Mouse (Mus musculus): ENCODE measurements around the gene Phactr4. TPM values are rescaled to one million over a fixed set of nuclear protein-coding genes. Genes with fewer than 3 reads are reported as not detected.

Phactr4 gene
- total RNA-seq, 1 experiment from 2014 or later = 46.2 TPM

DNA sequence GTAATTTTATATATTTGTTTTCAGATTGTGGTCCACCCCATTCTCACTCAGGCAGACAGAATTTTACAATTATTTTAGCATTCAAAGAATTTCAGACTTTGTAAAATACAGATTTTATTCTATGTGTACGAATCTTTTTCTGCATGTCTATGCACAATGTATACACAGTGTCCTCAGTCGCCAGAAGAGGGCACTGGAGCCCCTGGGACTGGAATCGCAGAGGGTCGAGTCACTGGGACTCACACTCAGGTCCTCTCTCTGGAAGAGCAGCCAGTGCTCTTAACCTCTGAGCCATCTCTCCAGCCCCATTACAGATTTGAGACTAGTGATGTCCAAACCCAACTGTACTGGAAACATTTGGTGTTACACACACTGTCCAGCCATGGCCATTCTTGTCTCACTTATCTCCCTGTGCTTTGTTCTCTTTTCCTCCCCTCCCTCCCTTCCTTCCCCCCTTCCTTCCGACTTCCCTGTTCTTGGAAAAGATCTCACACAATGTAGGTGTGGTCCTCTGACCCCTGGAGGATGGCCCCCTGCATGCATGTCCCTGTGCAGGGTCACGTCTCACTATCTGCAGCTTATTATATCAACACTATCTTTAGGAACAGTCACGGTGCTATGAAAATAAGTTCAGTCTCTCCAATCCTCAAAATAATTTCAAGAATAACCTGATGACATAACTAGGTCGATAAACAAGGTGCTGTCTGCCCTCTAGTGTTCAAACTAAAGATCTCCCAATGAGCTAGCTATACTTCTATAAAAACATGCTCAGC lies 10.8 kb downstream of the Phactr4 start:
- DNase-seq = peak; percentile 51

DNA sequence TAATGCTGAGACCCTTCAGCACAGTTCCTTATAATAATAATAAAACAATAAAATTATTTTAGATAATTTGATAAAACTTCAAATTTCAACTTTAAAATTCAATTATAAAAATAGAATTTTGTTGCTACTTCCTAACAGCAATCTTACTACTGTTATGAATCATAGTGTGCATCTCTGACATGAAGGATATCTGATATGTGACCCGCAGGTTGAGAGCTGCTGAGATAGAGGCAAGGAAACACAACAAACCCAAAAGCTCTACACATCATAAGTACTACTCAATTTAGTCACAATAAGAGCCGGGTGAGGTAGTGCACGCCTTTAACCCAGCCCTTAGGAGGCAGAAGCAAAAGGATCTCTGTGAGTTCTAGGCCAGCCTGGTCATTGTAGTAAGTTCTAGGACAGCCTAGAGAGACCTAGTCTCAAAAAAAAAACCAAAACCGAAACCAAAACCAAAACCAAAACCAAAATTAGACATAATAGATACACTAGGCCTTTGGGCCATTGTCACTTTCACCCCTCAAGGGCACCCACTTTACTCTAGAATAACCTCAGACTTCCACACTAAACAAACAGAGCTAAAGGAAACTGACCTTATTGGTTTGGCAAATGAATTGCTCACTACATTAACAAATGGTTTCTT lies 12.6 kb downstream of the Phactr4 start:
- DNase-seq = no peak

DNA sequence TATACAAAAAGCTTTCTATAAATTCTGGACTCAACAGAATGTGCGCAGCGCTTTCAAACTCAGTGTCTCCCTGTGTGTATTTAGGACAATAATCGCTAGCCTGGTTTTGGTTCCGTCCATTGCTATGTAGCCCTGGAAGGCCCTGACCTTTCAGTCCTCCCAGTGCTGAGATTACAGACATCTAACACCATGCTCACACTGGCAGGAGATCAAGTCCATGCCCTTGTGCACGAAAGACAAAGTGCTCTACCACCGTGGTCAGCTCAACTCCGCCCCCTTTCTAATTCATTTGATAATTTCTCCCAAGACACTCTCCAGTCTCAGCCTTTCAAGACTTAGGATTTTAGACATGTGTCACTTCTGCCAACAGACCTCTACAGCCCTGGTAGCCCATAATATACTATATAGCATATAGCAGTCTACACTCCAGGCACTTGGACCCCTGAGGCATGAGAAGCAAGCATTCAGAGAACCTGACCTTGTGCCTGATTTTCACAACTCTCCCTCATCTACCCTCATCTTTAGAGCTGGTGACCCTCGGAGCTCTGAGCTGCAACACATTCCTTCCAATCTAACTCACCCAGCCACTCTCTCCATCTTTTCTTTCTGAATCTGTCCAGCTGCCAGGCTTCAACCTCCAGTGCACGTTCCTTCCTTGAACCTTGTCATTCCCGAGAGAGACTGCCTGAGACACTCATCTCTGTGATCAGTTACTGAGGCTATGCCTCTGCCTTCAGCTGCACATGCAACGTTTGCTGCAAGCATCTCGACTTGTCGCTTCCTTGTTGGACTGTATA lies 15.7 kb downstream of the Phactr4 start:
- DNase-seq = peak; percentile 83

DNA sequence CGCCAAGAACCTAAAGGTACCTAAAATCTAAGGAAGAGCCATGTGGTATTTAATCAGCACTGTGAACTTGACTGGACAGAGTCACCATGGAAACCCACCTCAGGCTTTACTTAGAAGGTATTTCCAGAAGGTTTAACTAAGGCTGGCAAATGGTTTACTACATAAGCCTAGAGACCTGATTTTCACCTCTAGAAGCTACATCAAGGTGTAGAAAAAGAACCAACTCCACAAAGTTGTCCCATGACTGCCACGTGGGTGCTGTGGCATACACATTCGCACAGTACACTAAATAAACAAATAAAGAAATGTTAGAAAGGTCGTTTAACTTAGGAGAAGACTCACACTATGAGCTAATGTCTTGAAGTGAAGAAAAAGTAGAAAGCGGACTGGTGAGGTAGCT lies 17.7 kb downstream of the Phactr4 start:
- no peak for DNase-seq

DNA sequence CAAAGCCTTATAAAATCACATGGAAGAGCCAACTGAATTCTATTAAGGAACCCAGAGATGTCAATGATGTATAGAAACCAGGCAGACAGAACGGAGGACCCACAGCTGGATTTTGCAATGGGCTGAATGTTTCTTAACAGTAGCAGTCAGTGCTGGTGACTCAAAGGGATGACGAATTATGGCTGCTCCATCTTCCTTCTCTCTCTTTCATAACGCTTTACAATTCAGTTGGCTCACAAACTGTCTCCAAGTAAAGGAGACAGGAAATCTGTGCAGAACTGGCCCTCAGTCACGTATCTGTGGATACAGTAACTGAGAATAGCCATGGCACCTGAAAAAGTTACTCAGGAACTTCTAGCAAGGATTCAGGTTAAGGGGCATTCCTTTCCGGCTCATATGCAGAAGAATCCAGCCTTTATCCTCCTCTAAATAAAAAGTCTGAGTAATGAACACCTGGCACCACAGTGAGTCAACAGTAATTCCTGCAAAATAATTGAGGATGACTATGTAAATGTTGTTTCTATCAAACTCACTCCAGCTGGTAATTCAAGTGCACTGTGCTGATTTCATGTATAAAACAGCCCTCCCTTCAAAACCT lies 19.1 kb downstream of the Phactr4 start:
- DNase-seq = peak; percentile 25

DNA sequence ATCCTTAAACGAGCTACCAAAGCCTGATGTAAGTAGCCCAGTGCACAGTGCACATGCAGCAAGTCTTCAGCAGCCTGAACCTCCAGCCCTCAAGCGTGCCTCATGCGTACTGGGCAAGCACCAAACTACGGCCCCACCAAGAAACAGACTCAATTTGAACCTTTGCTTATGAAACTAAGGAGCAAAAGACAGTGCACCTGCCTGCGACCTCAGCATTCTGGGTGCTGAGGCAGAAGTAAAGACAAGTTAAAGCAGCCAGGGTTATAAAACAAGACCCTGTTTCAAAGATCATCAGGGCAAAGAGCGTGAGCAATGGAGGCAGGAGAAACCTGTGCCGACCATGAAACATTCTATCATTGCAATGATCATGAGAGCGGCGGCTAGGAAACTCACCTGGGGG lies 21.3 kb downstream of the Phactr4 start:
- DNase-seq = no peak

DNA sequence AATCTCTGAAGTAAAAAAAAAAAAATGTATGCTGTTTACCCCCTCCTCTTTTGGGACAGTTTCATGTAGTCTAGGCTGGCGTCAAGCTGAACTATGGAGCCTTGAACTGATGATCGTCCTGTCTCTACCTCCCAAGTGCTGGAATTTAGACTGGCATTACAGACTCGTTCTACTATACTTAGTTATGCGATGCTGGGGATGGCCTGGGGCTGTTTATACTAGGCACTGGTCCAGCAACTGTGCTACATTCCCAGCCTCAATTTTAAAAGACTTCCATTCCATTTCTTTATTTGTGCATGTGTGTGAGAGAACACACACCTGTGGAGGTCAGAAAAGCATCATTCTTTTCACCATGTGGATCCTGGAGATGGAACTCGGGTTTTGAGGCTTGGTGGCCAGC lies 23.4 kb downstream of the Phactr4 start:
- DNase-seq = no peak

DNA sequence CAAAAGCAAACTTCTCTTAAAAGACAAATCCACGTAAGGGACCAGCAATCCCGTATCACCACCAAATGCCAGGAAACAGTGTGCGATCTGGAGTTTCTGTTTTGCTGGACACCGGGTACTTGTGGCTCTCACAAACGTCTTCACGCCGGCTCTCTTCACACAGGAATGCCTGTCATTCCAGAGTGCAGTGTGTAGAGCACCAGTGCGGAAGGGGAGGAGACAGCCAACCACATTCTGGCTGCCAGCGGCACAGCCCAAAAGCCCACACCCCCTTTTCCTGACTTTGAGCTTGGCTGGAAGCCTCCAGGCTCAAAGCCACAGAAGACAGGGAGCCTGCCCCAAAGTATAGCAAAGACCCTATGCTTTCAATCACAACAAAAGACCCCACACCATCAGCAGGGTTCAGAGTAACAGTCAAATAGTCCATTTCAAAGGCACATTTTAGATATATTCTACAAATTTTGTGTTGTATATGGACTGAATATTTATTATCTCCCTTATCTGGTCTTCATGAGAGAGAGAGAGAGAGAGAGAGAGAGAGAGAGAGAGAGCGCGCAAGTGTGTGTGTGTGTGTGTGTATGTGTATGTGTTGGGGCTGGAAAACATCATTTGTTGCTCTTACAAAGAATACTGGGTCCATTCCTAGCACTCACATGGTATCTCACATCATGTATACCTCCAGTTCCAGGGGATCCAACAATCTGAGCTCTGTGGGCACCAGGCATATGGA lies 24.1 kb downstream of the Phactr4 start:
- peak; percentile 88 for DNase-seq

DNA sequence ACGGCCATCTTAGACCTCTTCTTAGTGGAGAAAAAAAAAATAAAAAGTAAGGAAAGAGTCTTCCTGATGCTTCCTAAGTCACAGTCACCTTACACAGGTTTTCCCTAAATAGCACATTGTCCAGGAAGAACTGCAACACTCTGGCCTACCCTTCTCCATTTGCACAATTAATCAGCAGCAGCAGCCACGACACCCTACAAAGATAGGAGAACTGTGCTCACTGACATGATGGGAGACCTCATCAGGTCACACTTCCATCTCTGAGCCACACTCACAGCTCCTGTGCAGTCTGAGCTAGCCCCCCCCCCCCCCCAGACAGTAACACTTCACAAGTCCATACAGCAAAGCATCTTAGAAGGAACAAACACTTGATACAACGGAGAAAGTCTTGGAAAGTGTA lies 25.2 kb downstream of the Phactr4 start:
- no peak for DNase-seq

DNA sequence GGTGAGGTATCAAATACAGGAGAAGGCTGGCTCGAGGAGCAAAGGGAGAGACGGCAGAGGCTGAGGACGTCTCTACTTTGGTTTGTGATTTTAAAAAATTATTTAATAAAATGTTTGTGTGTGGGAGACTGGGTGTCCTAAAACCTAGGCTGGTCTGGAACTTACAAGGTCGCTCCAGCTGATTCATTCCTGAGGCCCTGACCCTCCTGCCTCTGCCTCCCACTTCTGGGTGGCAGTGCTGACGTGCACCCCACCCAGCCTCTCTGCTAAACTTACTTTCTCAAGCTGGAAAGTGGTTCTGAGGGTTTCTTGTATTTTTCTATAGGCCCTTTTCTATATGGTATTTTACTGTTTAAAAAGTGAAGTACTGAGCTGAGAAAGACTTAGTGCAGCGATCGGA lies 26.0 kb downstream of the Phactr4 start:
- no peak for DNase-seq

DNA sequence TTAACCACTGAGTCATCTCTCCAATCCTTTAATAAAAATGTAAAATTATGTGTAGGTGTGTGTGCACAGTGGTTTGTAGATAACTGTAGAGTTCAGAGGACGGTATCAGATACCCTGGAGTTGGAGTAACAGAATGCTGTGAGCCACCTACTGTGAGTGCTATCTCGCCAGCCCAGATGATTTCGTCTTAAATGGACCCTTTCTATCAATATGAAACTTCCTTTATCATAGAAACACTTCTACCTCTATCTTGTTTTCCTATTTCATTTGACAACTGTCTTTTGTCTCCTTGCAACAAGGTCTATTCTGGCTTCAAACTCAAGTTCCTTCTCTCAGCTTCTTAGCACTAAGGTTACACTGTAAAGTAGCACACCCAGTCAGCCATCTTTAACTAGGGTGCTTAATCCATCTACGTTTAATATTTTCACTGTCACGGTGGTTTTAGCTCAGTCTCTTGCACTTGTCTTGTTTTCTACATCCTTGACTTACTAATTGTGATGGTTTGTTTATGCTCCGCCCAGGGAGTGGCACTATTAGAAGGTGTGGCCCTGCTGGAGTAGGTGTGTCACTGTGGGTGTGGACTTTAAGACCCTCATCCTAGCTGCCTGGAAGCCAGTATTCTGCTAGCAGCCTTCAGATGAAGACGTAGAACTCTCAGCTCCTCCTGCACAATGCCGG lies 31.1 kb downstream of the Phactr4 start:
- DNase-seq = no peak

DNA sequence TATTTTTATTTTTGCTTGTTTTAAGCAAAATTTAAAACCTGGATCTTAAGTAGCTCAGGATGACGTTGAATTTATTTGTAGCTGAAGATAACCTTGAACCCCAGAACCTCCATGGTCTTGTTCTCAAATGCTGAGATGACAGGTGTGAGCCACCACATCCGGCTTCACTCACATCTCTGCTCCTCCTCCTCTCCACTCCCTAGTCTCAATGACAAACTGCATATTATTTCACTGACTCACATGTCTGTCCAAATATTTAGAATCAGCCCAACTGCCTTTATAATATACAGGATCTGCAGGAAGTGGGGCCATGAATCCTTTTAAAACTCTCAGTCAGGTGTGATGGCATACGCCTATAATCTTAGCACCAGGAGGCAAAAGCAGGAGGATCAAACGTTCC lies 33.0 kb downstream of the Phactr4 start:
- no peak for DNase-seq

DNA sequence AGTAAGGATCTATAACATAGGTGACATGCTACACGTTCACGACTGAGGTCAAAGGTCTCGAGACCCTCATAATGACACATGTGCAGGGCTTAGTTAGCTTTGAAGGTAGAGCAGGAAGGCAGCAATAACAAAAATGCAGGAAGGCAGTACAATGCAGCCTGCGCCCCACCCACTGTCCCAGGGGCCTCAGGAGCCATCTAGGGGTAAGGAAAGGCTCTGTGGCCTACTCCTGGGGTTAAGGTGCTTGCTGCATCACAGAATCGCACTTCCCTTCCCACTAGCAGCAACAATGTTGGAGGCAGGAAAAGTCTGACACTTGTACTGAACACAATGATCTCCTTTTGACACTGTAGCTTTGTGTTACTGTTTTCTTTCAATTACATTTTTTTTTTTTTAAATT lies 34.7 kb downstream of the Phactr4 start:
- peak; percentile 31 for DNase-seq

DNA sequence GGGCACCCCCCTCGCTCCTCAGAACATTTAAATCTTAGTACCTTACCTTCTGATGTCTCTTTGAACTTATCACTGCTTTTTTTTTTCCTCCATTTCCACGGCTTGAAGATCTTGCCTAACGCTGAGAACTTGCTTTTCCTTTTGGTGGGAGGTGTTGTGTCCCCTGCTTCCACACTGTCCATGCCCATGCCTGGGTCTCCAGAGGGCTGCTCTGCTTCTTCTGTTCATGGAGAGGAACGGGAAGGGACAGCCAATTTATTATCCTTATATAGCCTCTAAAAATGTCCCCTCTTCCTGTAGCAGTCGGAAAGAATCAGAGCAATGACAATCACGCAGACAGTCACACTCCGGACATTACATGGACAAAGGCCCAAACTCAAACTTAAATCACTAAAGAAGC lies 35.4 kb downstream of the Phactr4 start:
- no peak for DNase-seq

DNA sequence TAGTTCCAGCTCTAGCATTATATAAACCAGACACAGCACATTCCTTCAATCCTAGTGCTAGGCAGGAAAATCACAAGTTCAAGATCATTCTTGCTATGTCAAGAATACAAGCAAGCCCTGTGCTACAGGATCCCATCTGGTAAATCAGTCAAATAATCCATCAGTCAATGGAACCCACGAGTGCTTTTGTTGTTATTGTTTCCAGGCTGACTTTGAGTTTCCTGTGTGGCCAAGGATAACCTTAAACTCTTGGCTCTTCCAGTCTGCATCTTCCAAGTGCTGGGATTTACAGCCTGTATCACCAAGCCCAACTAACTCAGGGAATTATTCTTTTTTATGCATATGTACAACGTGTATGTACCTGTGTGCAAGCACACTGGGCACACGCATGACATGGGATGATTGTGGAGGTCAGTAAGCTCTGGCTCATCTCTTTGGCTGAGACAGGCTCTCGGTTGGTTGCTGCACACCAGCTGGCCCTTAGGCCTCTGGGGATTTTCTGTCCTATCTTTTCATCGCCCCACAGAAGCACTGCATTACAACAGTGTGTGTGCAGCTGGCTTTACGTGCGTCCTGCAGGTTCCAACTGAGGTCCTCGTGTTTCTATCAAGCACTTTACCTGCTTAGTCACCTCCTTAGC lies 36.4 kb downstream of the Phactr4 start:
- no peak for DNase-seq

DNA sequence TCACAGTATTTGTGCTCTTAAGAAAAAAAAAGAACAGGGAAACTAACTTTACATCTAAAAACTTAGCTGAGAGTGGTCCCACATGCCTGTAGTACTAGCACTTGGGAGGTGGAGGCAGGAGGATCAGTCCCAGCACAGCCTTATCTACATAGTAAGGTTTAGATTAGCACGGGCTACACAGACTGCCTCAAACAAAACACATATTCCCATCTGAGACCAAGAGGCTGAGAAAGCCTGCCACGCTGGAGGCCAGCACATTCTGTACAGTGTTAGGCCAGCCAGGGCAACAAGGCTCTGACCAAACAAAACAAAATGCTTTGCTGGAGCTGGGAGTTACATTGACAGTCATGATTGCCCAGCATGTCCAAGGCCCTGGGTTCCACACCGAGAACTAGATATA lies 38.8 kb downstream of the Phactr4 start:
- DNase-seq = no peak

DNA sequence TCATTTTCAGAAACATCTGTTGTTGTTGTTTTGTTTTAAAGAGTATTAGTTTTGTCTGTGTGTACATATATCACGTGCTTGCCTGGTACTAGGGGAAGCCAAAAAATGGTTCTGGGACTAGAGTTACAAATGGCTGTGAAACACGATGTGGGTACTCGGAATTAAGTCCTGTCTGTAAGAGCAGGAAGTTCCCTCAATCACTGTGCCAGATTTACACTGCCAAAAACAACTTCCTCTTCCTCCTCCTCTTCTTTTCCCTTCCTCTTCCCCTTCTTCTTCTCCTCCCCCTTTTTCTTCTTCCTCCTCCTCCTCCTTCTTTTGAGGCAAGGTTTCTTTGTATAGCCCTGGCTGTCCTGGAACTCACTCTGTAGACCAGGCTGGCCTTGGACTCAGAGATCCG lies 40.0 kb downstream of the Phactr4 start:
- DNase-seq = no peak

DNA sequence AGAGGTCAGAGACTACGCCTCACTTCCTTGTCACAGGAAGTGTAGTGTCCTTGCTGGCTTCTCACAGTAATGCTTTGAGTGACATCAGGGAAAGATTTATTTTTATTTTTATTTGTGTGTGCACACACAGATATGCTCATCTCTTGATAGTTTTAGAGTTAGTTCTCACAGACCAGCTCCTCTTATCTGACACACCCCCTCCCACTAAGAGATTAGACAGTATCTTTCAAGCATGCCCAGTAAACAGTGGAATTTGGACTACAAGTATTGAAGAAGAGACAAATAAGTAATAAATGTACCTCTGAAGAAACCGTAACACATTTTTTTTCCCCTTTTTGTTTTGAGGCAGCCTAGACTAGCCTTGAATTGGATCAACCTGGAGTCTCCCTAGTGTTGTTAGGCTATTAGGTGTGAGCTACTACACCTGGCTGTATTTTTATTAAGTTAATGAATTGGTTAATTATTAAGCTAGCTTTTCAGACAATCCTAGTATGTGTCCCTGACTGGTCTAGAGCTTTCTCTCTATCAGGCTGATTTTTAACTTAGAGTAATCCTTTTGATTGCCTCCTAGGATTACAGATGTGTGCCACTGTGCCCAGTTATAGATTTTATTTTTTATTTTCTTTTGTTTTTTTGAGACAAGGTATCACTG lies 41.2 kb downstream of the Phactr4 start:
- DNase-seq = no peak

DNA sequence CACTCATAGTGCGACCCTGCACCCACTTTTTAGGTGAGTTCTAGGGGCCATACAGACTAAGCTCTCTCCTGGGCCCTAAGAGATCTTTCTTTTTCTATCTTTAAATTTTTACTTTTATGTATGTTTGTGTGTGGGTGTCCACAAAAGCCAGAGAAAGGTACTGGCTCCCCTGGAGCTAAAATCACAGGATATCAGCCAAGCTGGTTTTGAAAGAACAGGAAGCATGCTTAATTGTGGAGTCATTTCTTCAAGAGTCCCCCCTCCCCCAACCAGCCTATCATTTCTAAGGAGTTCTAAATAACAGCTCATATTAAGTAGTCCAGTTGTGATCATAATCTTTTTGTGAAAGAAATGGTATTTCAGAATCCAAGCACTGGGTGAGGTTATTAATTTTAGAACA lies 48.5 kb downstream of the Phactr4 start:
- no peak for DNase-seq

DNA sequence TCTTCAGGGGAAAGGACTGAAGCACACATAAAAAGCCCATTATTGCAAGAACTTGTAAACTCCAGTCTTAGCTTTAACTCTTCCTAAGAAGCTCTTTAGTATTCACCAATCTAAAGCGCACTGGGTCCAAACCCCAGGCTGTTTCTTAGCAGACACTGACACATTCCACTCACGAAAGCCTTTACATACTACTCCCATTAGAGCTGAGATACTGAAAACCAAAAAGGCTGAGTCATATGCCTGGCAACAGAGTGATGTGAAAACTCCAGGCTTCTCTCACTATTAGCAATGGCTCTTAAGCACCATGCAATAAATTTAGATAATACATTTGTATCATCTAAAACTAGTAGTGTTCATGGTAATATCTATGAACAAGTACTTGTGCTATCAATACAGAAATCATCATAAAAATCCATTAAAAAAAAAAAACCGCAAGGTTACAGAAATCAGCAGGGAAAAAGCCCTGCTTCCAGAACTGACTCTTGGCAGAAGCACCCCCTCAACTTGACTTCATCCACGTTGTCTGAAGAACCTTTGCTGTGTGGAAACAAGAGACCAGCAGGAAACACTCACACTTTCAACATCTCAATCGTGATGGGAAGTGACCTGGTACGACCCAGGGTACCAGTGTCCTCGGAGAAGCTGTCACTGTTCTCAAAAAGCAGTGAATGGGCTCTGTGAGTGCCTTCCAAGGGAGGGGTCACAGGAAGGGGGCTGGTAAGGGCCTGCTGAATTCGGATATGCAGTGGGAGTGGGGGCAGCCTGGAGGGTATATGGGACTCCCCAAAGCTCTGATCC lies 52.1 kb downstream of the Phactr4 start:
- DNase-seq = no peak

Measured in adrenal gland, postnatal 14 days (tissue).